Mouse (Mus musculus): ENCODE results near the gene Mllt10. TPM values are rescaled to one million over a fixed set of nuclear protein-coding genes. Genes with fewer than 3 reads are reported as not detected.

Gene Mllt10
- 10 to 100 TPM; 32.6 to 35.1 TPM for total RNA-seq (2021)

DNA sequence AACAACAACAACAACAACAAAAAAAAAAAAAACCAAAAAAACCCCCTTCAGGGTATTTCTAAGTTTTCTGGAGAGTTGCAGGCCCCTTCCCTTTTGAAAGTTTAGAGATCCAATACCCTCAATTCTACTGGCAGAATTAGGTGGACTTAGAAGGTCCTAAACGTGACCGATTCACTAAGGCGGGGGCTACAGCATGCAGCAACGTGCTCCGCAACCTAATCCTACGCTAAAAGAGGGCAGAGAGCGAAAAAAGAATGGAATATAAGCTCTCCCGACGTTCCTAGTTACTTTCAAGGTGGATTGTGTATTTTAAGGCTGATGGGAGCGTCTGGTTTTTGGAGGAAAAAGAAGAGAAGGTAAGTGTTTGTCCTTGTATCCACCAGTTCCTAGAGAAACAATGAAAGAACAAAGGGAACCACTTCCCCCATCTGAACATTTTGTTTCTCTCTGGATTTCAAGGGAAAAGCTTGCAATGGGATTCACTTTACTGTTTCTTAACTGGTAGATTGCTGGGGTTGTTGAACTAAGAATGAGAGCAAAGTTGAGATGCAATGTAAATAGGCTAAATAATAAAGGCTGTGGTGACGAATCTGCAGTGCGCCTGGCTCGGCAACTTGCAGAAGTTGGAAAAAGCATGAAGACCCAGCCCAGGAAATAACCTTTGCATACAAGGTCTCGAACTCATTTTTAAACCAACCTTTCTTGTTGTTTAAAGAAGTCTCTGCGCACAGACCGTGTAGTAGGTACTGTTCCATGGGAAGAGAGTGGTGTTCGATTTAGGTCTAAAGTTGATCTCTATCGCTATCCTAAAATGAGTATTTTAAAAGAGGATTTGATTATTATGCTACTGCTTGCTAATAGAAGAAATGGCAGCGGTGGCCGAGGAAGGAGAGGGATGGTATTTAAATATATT, at the start of gene Mllt10:
TSS of gene Mllt10 (plus strand) at position 222 of the 913 bp plus-strand sequence.
- intact Hi-C loops (cut with DNase I): loop anchor here (5.0 to 10.0 kb wide), 3 partner anchors 337 to 637 kb away; partner anchors contain the start of genes Dnajc1 and Spag6
- no peak for DNase-seq (ENCODE audit: low spot score)

DNA sequence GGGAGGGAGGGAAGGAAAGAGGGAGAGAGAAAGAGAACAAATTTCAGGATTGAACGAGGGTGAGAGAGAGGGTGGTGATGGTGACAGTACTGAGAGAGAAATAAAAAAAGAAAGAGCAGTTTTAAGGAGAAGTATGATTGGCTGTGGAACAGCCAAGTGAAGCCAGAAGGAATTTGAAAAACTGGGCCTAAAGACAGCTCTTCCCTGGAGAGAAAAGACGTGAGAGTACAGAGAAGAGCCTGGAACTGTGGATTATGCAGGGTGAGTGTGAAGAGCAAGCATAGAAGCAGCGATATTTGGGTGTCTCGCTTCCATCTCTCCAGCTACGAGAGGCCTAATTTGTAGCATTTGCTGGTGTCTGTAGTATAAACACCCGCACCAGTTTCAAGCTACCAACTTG, 43.8 kb upstream of the Mllt10 start:
- intact Hi-C loops (cut with DNase I): no loop called here
- DNase-seq (ENCODE audit: low spot score): no peak

DNA sequence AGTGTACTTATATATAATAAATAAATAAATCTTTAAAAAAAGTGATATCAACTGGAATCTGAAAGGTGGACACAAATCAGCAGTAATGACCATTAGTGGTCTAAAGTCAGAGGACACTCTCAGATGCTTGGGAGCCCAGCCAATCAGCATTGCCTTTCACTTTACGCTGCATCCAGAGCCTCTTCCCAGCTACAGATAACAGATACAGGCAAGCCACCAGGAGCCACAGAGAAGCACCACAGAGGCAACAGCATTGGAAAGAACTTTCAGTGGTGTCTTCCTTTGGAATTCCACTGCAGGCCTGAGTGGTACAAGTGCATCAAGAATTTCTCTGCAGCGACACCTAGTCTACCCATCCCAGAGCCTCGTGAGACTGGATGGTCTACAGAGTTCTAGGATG, 42.2 kb upstream of the Mllt10 start:
- intact Hi-C loops (cut with DNase I): no loop called here
- no peak for DNase-seq (ENCODE audit: low spot score)

- intact Hi-C loops (cut with DNase I): no loop called here
Measured at GRCm38 (mm10) chr2:18015581-18015980, 39.5 kb upstream of the Mllt10 start.

GRCm38 (mm10) chr2:18016639-18017038, 38.4 kb upstream of the Mllt10 start:
- intact Hi-C loops (cut with DNase I): no loop called here
- DNase-seq (ENCODE audit: low spot score): no peak

More at GRCm38 (mm10) chr2:18015581-18015980, 39.5 kb upstream of the Mllt10 start:
- DNase-seq (ENCODE audit: low spot score): no peak

GRCm38 (mm10) chr2:18017321-18017720, 37.7 kb upstream of the Mllt10 start:
- DNase-seq (ENCODE audit: low spot score): no peak
- intact Hi-C loops (cut with DNase I): no loop called here

GRCm38 (mm10) chr2:18019122-18019521, 35.9 kb upstream of the Mllt10 start:
- no peak for DNase-seq (ENCODE audit: low spot score)
- intact Hi-C loops (cut with DNase I): no loop called here

- no peak for DNase-seq (ENCODE audit: low spot score)
- intact Hi-C loops (cut with DNase I): loop anchor here (10.0 kb wide), 2 partner anchors 598 to 1322 kb away; no protein-coding TSS in a partner anchor
Measured at GRCm38 (mm10) chr2:18022886-18023285, 32.2 kb upstream of the Mllt10 start.

DNA sequence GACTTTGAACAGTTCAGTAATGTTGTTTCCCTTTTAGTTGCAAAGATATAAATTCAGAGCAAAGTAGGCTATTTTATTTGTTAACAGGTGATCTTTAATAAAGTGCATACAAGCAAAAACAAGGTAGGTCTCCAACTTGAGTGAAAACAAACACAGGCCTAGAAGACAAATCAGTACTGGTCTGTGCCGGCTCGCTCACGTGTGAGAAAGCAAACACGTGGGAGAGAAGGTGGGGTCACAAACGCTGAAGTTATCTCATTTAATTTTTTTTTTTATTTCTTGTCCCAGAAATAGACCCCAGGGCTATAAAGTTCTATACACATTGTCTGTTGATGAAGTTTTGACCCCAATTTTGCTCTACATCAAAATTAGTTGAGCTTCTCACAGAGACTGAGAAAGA, 29.9 kb upstream of the Mllt10 start:
- intact Hi-C loops (cut with DNase I): loop anchor here (5.0 to 10.0 kb wide), 6 partner anchors 77 to 1320 kb away; partner anchors contain the start of gene Dnajc1
- no peak for DNase-seq (ENCODE audit: low spot score)

- no peak for DNase-seq (ENCODE audit: low spot score)
- intact Hi-C loops (cut with DNase I): loop anchor here (2.0 to 10.0 kb wide), 7 partner anchors 77 to 1319 kb away; partner anchors contain the start of gene Dnajc1
Measured at GRCm38 (mm10) chr2:18025781-18026115, 29.3 kb upstream of the Mllt10 start.

- intact Hi-C loops (cut with DNase I): loop anchor here (2.0 to 10.0 kb wide), 7 partner anchors 76 to 1318 kb away; partner anchors contain the start of gene Dnajc1
- peak; percentile 49 for DNase-seq (ENCODE audit: low spot score)
Measured at GRCm38 (mm10) chr2:18026116-18026947, 28.7 kb upstream of the Mllt10 start.

GRCm38 (mm10) chr2:18027448-18028139, 27.4 kb upstream of the Mllt10 start:
- intact Hi-C loops (cut with DNase I): loop anchor here (1.0 to 10.0 kb wide), 9 partner anchors 29 to 1317 kb away; partner anchors contain the start of gene Dnajc1
- peak; percentile 91 for DNase-seq (ENCODE audit: low spot score)

GRCm38 (mm10) chr2:18028140-18029021, 26.7 kb upstream of the Mllt10 start:
- DNase-seq (ENCODE audit: low spot score): peak; percentile 88
- intact Hi-C loops (cut with DNase I): loop anchor here (2.0 to 10.0 kb wide), 7 partner anchors 28 to 1316 kb away; partner anchors contain the start of gene Dnajc1

DNA sequence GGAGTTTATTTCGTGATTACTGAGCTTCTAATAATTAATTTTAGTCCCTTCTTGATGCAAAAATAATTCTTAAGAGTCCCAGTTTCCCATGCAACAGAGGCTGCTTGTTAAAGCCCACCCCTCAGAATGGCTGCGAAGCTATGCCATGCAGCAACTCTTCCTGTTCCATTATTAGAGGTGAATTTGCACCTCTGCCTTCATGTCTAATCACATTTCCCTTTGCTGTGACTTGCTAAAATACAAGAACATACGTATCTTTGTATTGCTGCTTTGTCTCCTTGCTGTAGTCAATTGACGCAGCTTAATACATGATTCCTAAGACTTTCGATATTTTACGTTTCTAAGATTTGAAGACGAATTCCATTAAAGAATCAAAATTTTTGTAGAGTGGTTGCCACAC, 25.4 kb upstream of the Mllt10 start:
- DNase-seq (ENCODE audit: low spot score): no peak
- intact Hi-C loops (cut with DNase I): loop anchor here (2.0 to 10.0 kb wide), 9 partner anchors 27 to 1315 kb away; partner anchors contain the start of genes Commd3 and Dnajc1

DNA sequence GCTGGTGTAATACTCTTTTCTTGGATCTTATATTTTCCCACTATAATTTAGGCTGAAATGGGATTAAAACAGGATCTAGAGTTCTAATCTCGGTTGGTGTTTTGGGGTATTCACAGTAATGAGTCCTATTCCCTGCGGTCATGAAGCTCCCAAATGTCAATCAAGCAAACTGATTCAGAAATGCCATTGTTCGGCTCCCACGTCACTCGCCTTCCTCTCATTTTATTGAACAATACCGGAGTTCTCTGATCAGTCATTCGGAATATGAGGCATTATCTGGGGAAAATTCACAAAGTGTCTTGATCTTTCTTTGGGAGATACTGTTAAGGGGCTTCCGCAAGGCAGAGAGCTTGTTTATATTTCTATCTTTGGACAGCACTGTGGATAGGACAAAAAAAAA, 24.5 kb upstream of the Mllt10 start:
- intact Hi-C loops (cut with DNase I): loop anchor here (5.0 kb wide), 2 partner anchors 642 to 737 kb away; partner anchors contain the start of gene Commd3

DNA sequence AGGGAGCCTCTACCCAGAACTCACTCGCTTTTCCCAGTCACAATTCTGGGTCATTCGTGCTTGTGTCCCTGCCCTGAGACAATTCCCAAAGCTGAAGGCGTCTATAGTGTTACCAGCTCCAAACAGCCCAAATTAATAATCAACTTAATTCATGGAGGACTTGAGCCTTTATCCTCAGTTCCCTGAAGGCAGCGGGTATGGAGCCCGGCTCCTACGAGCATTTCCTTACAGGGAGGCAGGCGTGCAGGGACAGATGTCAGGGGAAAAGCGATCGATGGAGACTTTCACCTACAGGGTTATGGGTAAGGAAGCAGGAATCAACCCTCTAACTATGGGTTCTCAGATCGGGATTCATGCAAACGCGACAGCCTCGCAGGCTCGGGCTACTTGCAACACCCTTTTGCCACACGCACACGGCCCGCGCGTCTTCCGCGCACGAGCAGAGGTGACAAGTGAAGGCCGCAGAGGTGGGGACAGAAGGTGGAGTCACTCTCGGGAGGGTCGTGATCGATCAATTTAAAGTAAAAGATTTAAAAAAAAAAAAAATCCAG, 23.7 kb upstream of the Mllt10 start:
- DNase-seq (ENCODE audit: low spot score): no peak

More for the DNA sequence above, 24.5 kb upstream of the Mllt10 start:
- DNase-seq (ENCODE audit: low spot score): no peak

DNA sequence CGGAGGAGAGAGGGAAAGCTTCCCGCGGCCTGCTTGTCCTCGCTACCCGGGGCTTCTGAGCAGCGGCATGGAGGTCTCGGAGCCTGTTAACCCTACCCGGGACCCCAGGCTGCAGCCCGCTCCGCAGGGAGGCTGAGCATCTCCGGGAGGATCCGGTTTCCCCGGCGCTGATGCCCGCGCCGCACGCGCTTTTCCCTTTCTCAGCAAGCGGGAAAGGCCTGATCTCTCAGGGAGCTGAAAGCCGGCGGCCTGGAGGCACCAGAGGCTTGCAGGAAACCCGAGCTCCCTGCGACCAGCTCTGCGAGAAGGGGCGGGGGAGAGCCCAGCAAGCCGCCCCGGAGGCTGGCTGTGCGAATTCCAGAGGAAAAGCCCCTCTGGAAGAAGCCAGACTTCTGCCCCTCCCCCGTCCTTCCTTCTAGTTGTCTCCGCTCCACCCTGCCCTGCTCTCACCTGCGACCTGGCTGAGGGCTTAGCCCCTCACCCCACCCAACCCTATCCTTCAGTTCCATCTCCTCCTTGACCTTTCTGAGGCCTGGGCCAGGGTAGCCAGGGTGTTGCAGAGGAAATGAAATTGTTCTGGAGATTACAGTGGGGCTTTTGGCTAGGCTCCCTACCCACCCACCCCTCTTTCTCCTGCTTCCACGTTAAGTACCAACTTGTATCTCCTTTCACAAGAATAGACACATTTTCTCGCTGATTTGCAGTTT, 23.1 kb upstream of the Mllt10 start:
- no peak for DNase-seq (ENCODE audit: low spot score)
- intact Hi-C loops (cut with DNase I): loop anchor here (1.0 to 5.0 kb wide), 3 partner anchors 14 to 735 kb away; partner anchors contain the start of gene Commd3

More for the DNA sequence above, 23.7 kb upstream of the Mllt10 start:
- intact Hi-C loops (cut with DNase I): loop anchor here (1.0 to 5.0 kb wide), 3 partner anchors 15 to 736 kb away; partner anchors contain the start of gene Commd3

Data from heart, postnatal 25 days (tissue).